Mouse (Mus musculus) yolk sac, embryonic 10.5 days (tissue): Measurements from ENCODE around the gene Lingo1.

Source experiments
- DNase-seq: peaks from one replicate; pipeline ENCODE4 v3.0.0-alpha.2; 2017; ENCODE audit warnings: low spot score

Gene Lingo1

GRCm38 (mm10) chr9:56635121-56635497 is 161.2 kb downstream of the Lingo1 start:
- DNase-seq = peak; percentile 44

- DNase-seq = no peak
These were observed 161.7 kb downstream of the Lingo1 start for GRCm38 (mm10) chr9:56634406-56635120.

GRCm38 (mm10) chr9:56633449-56634225 is 162.6 kb downstream of the Lingo1 start:
- no peak for DNase-seq

GRCm38 (mm10) chr9:56630945-56631344 is 165.3 kb downstream of the Lingo1 start:
- no peak for DNase-seq

GRCm38 (mm10) chr9:56629674-56630397 is 166.4 kb downstream of the Lingo1 start:
- peak; percentile 13 for DNase-seq

- no peak for DNase-seq
These were observed 169.0 kb downstream of the Lingo1 start for GRCm38 (mm10) chr9:56627295-56627694.

- no peak for DNase-seq
These were observed 171.3 kb downstream of the Lingo1 start for GRCm38 (mm10) chr9:56624923-56625322.

GRCm38 (mm10) chr9:56623361-56623760 is 172.9 kb downstream of the Lingo1 start:
- DNase-seq = no peak

GRCm38 (mm10) chr9:56622761-56623160 is 173.5 kb downstream of the Lingo1 start:
- DNase-seq = no peak

GRCm38 (mm10) chr9:56620512-56621371 is 175.5 kb downstream of the Lingo1 start:
- DNase-seq = no peak

- DNase-seq = no peak
These were observed 176.6 kb downstream of the Lingo1 start for GRCm38 (mm10) chr9:56619715-56620114.

GRCm38 (mm10) chr9:56618660-56619059 is 177.6 kb downstream of the Lingo1 start:
- DNase-seq = no peak

GRCm38 (mm10) chr9:56616061-56616460 is 180.2 kb downstream of the Lingo1 start:
- DNase-seq = no peak

GRCm38 (mm10) chr9:56612798-56613183 is 183.5 kb downstream of the Lingo1 start:
- DNase-seq = no peak

- no peak for DNase-seq
These were observed 184.1 kb downstream of the Lingo1 start for GRCm38 (mm10) chr9:56611912-56612797.

- no peak for DNase-seq
These were observed 185.3 kb downstream of the Lingo1 start for GRCm38 (mm10) chr9:56610955-56611354.

GRCm38 (mm10) chr9:56610466-56610865 is 185.8 kb downstream of the Lingo1 start:
- DNase-seq = no peak

GRCm38 (mm10) chr9:56609486-56609885 is 186.8 kb downstream of the Lingo1 start:
- no peak for DNase-seq

- DNase-seq = no peak
These were observed 187.4 kb downstream of the Lingo1 start for GRCm38 (mm10) chr9:56608691-56609351.

- DNase-seq = no peak
These were observed 190.1 kb downstream of the Lingo1 start for GRCm38 (mm10) chr9:56606082-56606740.
